Mouse (Mus musculus) liver, embryonic 15.5 days (tissue): ENCODE measurements around the gene Olfr76. TPM values are rescaled to one million over a fixed set of nuclear protein-coding genes. Genes with fewer than 3 reads are reported as not detected.
"Not testable (repeated sequence)": the region's sequence is repeated elsewhere in the genome, so short reads cannot be mapped to it uniquely, and the experiment has no call there.

ENCODE experiments used
- ATAC-seq: fragments of 200-750 bp; cut with Nextera tagmentation; 2 replicates; pipeline ENCODE4 v1.8.0; 2017; ENCODE audit warnings: moderate number of reproducible peaks, mild to moderate bottlenecking, moderate library complexity; ENCODE audit not compliant: insufficient read depth
- H3K27ac ChIP-seq: fragments of 300-500 bp; sonication (generic); replicated peaks from 2 replicates; pipeline ENCODE4 v1.5.1; 2015; ENCODE audit warnings: mild to moderate bottlenecking, inconsistent platforms
- H3K27me3 ChIP-seq: fragments of 300-500 bp; sonication (generic); 2 replicates; pipeline ENCODE4 v1.6.1; 2015; ENCODE audit warnings: mild to moderate bottlenecking, inconsistent platforms
- H3K36me3 ChIP-seq: fragments of 300-500 bp; sonication (generic); replicated peaks from 2 replicates; pipeline ENCODE4 v1.6.1; 2015; ENCODE audit warnings: moderate library complexity, mild to moderate bottlenecking, inconsistent platforms
- H3K4me1 ChIP-seq: fragments of 300-500 bp; sonication (generic); replicated peaks from 2 replicates; pipeline ENCODE4 v1.6.1; 2015; ENCODE audit warnings: inconsistent platforms
- H3K4me2 ChIP-seq: fragments of 300-500 bp; sonication (generic); 2 replicates; pipeline ENCODE4 v1.6.1; 2015; ENCODE audit warnings: moderate library complexity, mild to moderate bottlenecking, inconsistent platforms
- H3K4me3 ChIP-seq: fragments of 300-500 bp; sonication (generic); replicated peaks from 2 replicates; pipeline ENCODE4 v1.5.1; 2015; ENCODE audit warnings: mild to moderate bottlenecking, inconsistent platforms
- H3K9ac ChIP-seq: fragments of 300-500 bp; sonication (generic); 2 replicates; pipeline ENCODE4 v1.6.1; 2015; ENCODE audit warnings: moderate library complexity, mild to moderate bottlenecking, inconsistent platforms
- H3K9me3 ChIP-seq: fragments of 300-500 bp; sonication (generic); replicated peaks from 2 replicates; pipeline ENCODE4 v1.6.1; 2016; ENCODE audit warnings: inconsistent platforms
- WGBS: fragments of 180-500 bp; shearing (Covaris S2); methylation state at CpG from one replicate; pipeline ENCODE4 v1.1.7; 2015; ENCODE audit warnings: mixed read lengths; ENCODE audit not compliant: insufficient replicate concordance; 5-methylcytosine and 5-hydroxymethylcytosine counted together
- polyA plus RNA-seq: library from polyadenylated mRNA; unstranded; fragments of >200 nt; fragmentation: Nextera tagmentation; extraction: Ambion mirVana; gene quantifications from 2 replicates; pipeline ENCODE4 v1.2.1, GENCODE M21; 2015

Gene Olfr76
- polyA plus RNA-seq, 1 experiment from 2014 or later, result not detected

DNA sequence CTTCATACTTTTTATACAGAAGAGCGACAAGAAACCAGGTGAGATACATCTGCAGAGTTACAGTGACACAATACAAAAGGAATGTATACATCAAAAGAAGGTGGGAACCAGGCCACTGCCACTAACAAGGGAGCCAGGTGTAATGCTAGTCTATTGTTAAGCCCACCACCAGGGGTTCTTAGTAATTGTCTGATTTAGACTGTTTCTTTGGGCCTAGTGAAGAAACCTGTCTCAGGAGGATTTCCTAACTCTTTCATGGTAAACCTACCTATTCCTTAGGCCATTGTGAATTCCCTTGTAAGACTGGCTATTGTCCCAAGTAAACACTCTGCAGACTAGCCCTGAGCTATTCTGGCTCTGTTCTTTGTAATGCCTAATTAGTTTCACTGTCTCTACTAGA is 53.5 kb downstream of the Olfr76 start:
- H3K9me3 ChIP-seq, ATAC-seq: not testable (repeated sequence)
- 44% methylated on average over 1 of the region's 1 CpGs for WGBS

More for the DNA sequence above, 53.5 kb downstream of the Olfr76 start:
- not testable (repeated sequence) for H3K27me3 ChIP-seq, H3K4me3 ChIP-seq, H3K27ac ChIP-seq, H3K9ac ChIP-seq, H3K36me3 ChIP-seq, H3K4me1 ChIP-seq, H3K4me2 ChIP-seq

Other genes with a start within 250 kb of the Olfr76 start
- not detected in 2 replicates for gene Olfr1419, start 248.1 kb downstream of the Olfr76 start, polyA plus RNA-seq
- gene Olfr1420, start 236.6 kb downstream of the Olfr76 start, polyA plus RNA-seq, result not detected in 2 replicates
- 6.1 TPM in 2 replicates for gene Patl1, start 210.8 kb downstream of the Olfr76 start, polyA plus RNA-seq
- 1.9 and 2.0 TPM in 2 replicates for gene Osbp, start 157.3 kb downstream of the Olfr76 start, polyA plus RNA-seq
- gene Olfr1423, start 81.9 kb downstream of the Olfr76 start, polyA plus RNA-seq, result 0.01 TPM in 1 of 2 replicates, not detected in the other
- not detected in 2 replicates for gene Olfr1424, start 60.5 kb downstream of the Olfr76 start, polyA plus RNA-seq
- gene Olfr1425, start 45.5 kb downstream of the Olfr76 start, polyA plus RNA-seq, result not detected in 2 replicates
- not detected in 2 replicates for gene Olfr1426, start 31.2 kb downstream of the Olfr76 start, polyA plus RNA-seq
- gene Olfr1427, start 19.9 kb downstream of the Olfr76 start, polyA plus RNA-seq, result not detected in 2 replicates
- gene Olfr1428, start 7.3 kb downstream of the Olfr76 start, polyA plus RNA-seq, result not detected in 2 replicates
- gene Olfr1555-ps1, start 46.9 kb upstream of the Olfr76 start, polyA plus RNA-seq, result not detected in 2 replicates
- not detected in 2 replicates for gene Olfr1431, start 77.4 kb upstream of the Olfr76 start, polyA plus RNA-seq
- gene Olfr1432, start 109.4 kb upstream of the Olfr76 start, polyA plus RNA-seq, result not detected in 2 replicates
- not detected in 2 replicates for gene Olfr262, start 118.5 kb upstream of the Olfr76 start, polyA plus RNA-seq
- not detected in 2 replicates for gene Olfr235, start 137.8 kb upstream of the Olfr76 start, polyA plus RNA-seq
- not detected in 2 replicates for gene Olfr1434, start 156.7 kb upstream of the Olfr76 start, polyA plus RNA-seq
- gene Olfr1436, start 175.9 kb upstream of the Olfr76 start, polyA plus RNA-seq, result not detected in 2 replicates
- gene Olfr1437, start 201.9 kb upstream of the Olfr76 start, polyA plus RNA-seq, result not detected in 2 replicates
- gene Olfr1438-ps1, start 212.7 kb upstream of the Olfr76 start, polyA plus RNA-seq, result not detected in 2 replicates